Mouse (Mus musculus) skeletal muscle tissue, adult 2 months (tissue): ENCODE measurements around the gene Gpbp1l1.

Experiments used
- DNase-seq: peaks from one replicate; pipeline ENCODE4 v3.0.0-alpha.2; 2012; ENCODE audit warnings: low read depth, low spot score

The Gpbp1l1 gene

DNA sequence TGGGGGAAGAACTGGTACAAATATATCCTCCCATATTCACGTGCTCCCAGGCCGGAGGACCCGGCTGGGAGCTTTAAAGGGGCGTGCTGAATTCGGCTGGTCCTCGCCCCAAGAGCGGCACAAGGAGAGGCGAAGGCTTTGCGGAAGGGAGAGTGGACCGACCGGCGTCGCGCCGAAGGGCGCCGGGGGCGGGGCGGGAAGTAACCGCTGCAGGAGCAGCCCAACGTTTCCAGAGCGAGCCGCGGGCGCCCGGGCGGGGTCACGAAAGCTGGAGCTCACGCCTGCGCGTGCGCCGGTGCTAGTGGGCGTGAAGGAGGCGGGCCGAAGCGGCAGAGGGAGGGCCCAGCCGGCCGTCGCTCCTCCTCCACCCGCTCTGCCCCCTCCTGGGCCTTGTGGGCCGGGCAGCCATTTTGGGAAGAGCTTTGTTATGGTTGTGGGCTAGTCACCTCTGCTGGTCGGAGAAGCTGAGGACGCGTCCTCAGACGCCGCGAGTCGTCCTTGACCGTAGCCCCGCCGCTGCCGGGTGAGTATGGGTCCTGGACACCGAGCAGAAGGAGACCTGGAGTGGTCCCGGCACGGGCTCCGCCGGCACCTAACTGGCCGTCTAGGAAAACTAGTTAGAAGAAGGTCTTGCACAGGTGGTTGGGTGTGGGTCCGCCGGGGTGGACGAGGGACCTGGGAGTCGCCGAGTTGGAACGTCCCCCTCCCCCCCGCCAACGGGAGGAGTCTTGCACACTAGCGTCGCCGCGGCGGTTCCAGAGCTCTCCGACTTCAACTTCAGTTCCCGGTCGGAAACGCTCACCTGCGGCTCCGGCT lies at the start of gene Gpbp1l1:
Gene Gpbp1l1 (plus strand): TSS at position 353 of the 816 bp plus-strand sequence.
- peak; percentile 96 for DNase-seq

GRCm38 (mm10) chr4:116531109-116531508 lies 26.3 kb upstream of the Gpbp1l1 start:
- no peak for DNase-seq

GRCm38 (mm10) chr4:116536351-116536750 lies 21.1 kb upstream of the Gpbp1l1 start:
- no peak for DNase-seq

- no peak for DNase-seq
Measured at GRCm38 (mm10) chr4:116537737-116538136, 19.7 kb upstream of the Gpbp1l1 start.

DNA sequence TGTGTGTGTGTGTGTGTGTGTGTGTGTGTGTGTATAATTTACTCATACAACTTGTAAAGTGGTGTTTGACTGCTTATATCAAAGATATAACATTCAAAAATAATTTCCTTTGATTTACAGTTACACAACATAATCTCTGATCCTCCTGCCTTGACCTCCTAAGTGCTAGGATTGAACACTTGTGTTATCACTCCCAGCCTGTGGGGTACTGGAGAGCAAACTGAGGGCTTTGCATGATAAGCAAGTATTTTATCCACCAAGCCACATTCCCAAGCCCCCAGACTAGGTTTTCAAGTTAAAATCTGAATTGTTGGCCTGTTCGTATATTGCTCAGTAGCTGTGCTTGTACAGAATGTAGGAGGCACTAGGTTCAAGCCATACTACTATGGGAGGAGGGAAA lies 7.0 kb upstream of the Gpbp1l1 start:
- DNase-seq, result no peak

DNA sequence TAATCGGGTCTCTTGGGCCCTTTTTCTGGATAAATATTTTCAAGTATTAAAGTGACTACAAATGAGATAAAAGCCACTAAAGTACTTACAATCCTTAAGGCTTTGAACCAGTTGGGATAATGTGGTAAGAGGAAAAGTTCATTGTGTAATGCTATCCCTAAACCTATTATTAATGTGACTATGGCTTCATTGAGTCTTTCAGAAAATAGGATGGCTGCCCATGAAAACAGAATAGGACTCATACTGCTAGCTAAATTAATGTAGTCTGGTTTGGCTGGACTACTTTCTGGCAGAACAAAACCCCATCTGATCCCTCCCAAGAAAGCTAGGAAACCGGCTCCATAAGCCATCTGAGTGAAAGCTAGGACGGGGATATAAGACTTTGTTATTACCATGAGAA lies 4.4 kb upstream of the Gpbp1l1 start:
- DNase-seq, result no peak

DNA sequence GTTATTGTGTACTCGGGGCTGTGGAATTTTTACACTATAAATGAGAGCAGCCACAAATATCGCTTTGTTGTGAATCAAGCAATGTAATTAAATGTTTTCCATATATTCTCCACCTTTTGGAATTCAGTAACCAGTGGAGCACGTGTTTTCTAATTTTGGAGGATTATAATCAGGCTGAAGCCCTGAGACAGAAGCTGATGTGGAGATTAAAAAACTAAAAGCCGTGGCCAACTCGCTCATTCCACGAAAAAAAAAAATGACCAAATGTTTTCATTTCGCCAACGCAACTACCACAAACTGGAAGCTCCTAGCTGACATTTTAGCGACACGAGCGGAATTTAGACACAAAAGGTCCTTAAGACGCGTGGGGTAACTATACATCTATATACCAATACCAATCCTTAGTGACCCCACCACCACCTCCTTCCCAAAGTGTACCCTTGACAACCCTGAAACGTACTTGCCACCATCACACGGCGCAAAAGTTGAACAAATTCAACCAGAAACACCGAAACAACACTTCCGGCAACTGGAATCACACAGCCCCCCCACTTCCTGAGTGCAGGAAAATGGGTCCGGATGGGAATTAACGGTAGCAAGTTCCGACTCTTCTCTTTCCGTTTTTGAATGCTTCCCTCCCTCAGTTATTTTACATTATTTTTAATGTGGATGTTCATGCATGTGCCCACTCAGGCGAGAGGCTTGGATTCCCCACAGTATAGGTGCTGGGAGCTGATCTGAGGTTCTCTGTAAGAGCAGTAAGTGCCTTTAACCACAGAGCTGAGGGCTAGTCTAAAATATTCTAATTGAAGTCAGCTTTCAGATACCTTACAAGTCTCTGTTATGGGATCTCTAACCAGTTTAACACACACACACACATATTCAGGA lies 1.8 kb upstream of the Gpbp1l1 start, which contains the start of gene Tmem69:
Gene Tmem69 (minus strand): TSS at position 524 of the 888 bp plus-strand sequence.
- DNase-seq, result peak; percentile 36

DNA sequence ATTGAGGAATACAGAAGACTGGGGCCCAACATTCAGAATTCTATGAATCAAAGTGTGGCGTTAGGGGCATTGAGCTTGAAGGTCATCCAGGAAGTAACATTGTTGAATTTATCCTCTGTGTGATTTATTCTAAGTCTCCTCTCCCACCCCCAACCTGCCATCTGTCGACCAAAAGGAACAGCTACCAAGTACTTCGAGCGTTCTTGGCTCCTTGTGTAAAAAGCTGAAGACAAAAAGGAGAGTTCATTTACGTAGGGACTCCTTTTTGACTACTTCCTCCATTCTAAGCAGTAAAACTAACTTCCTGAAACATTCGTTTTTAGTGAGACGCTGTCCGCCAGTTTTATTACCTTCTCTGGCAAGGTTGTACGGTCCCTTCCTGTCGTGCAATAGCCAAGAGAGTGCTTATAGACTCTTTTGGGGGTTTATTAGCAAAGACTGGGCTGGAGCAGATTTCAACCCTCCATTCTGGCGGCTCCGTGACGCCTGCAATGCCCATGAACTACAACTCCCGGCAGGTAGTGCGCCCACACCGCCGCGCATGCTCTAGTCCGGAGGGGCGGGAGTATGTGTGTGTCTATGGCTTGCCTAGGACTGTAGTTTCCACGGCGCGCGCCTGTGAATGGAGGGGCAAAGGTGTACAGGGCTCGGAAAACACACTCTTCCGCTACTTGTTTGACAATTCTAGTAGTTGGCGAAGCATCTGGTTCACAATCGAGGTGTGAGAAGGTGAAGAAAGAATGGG lies 725 bp upstream of the Gpbp1l1 start:
- peak; percentile 87 for DNase-seq

DNA sequence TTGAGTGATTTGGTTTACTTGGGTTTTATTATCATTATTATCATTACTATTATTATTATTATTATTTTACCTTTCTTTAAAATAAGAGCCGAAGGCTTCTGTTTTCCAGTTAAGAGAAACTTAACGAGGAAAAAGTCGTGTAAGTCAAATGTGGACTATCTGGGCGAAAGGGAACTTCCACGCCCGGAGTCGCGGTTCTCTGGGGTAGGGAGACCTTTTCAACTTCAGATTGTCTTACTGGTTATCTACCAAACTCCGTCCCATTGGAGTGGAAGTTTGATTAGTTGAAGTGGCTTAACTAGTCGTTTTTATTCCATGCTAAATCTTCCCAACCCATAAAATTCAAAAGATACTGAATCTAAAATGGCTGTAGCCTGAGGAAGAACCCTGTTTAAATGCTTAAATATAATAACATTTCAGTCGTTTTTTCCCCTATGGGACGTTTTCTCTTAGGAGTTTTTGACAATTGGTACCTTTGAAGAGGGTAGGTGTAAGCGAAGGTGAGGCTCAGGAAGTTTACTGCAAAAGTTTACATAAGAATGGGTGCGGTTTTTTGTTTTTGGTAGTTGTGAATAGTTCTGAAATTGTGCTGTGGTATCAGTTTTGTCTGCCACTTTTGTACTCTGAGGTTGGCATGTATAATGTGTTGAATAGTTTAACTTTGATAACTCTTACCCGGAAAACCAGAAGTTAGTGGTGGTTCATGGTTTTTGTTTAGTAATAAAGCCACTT lies 859 bp downstream of the Gpbp1l1 start:
- no peak for DNase-seq

GRCm38 (mm10) chr4:116595793-116596192 lies 38.3 kb downstream of the Gpbp1l1 start:
- no peak for DNase-seq

GRCm38 (mm10) chr4:116596379-116596778 lies 38.9 kb downstream of the Gpbp1l1 start, which contains the start of gene Ccdc17:
Gene Ccdc17, plus strand, starts transcription at chr4:116596654.
- DNase-seq, result no peak

- peak; percentile 81 for DNase-seq
Measured at GRCm38 (mm10) chr4:116596978-116597881, 39.8 kb downstream of the Gpbp1l1 start.

DNA sequence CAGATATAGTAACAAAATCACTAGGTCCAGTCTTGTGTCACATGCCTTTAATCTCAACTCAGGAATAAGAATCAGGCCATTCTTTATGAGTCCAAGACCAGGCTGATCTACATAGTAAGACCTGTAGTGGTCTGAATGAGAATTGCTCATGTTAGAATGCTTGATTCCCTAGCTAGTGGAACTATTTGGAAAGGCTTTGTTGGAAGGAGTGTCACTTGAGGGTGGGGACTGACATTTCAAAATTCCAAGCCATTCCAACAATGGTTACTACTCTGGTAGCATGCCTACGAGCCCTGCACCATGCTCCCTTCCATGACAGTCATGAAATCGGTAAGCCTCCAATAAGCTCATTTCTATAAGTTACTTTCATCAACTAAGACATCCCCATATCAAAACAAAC lies 55.2 kb downstream of the Gpbp1l1 start:
- no peak for DNase-seq

- no peak for DNase-seq
Measured at GRCm38 (mm10) chr4:116615237-116615636, 57.8 kb downstream of the Gpbp1l1 start.

GRCm38 (mm10) chr4:116624831-116625230 lies 67.4 kb downstream of the Gpbp1l1 start:
- no peak for DNase-seq

DNA sequence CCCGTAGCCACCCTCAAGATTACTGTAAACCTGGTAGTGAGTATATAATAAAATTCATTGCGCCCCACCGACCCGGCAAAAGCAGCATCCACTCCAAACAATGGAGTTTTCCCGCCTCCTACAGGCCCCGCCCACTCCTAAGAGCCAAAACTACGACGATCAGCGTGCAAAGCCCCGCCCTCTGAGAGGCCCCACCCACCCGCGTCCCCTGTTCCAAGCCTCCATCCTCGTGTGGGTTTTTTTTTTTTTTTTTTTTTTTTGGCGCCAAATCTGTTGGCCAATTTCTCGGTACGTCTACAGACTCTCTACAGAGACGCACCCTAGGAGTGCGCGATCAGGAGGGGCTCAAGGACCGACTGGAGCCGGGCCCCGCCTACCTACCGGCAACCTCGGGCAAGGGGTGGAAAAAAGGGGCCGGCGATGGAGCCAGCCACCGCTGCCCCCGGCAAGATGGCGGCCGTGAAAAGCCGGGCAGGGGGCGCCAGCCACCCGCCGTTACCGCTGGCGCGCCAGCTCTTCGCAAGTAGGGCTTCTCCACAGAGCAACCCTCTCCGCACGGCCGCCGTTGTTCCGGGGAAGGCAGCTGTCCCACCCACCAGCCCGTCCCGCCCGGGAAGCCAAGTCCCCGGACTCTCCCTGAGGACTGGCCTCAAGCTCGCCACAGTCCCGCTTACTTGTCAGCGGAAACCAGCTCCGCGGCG lies 69.3 kb downstream of the Gpbp1l1 start:
- DNase-seq, result peak; percentile 63

DNA sequence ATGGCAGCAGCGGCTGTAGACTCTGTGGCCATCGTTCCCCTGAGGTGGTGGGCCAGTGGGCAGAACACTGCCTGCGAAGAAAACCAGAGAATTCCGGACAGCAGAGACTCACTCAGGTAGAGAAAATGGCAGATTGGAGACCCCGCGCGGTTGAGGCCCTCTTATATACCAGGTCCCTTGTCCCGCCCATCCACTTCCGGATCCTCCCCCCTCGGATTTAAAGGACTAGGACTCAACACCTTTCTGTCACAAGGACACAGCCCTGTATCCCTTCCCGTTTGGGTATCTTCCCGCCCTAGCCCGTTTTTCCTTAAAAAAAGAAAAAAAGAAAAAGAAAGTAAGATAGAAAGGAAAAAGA lies 69.9 kb downstream of the Gpbp1l1 start:
- DNase-seq, result peak; percentile 88

- peak; percentile 89 for DNase-seq
Measured at GRCm38 (mm10) chr4:116627722-116628662, 70.5 kb downstream of the Gpbp1l1 start, which contains the start of gene Nasp. Gene Nasp, minus strand, starts transcription at chr4:116627941.
